Mouse (Mus musculus): ENCODE measurements around the gene Olfr961. TPM values are rescaled to one million over a fixed set of nuclear protein-coding genes. Genes with fewer than 3 reads are reported as not detected.

The Olfr961 gene
- polyA plus RNA-seq, 1 experiment, result not detected

- Histone ChIP-seq H3K4me3 (ENCODE audit: insufficient read depth, poor library complexity, severe bottlenecking) (no peak overlapping the region), H3K36me3 (ENCODE audit: control insufficient read depth, insufficient read depth) (no peaks in the 10 kb centered on the region), H3K79me2 (ENCODE audit: control insufficient read depth, insufficient read depth) (no peaks in the 10 kb centered on the region), H3K27me3 (ENCODE audit: control insufficient read depth, insufficient read depth, insufficient read length) (no peaks in the 10 kb centered on the region), H3ac (ENCODE audit: control insufficient read depth, insufficient read length, low read depth) (no peak overlapping the region), H3K79me3 (ENCODE audit: low read depth) (no peaks in the 10 kb centered on the region)
- no peak for TF ChIP-seq MYOD1 (IDR thresholded peaks at IDR 0.05; ENCODE audit: control insufficient read depth, insufficient read length, low read depth)
- TF ChIP-seq MYOG (IDR thresholded peaks at IDR 0.05; ENCODE audit: control insufficient read depth, extremely low read depth, insufficient read length), result no peak
- TF ChIP-seq FOSL1 (IDR thresholded peaks at IDR 0.05; ENCODE audit: insufficient read depth, low read length, poor library complexity, severe bottlenecking), result no peak
- TF ChIP-seq CEBPB (IDR thresholded peaks at IDR 0.05; ENCODE audit: low read depth), result no peak
- no peak for TF ChIP-seq CTCF (IDR thresholded peaks at IDR 0.05; ENCODE audit: control insufficient read depth, insufficient read depth, insufficient read length)
- no peak for TF ChIP-seq MAX (IDR thresholded peaks at IDR 0.05)
- TF ChIP-seq USF1 (IDR thresholded peaks at IDR 0.05; ENCODE audit: low read depth), result no peak
These were observed 10.8 kb upstream of the Olfr961 start for GRCm38 (mm10) chr9:39633913-39634594.

GRCm38 (mm10) chr9:39647382-39647781 lies 2.5 kb downstream of the Olfr961 start:
- TF ChIP-seq MYOD1 (IDR thresholded peaks at IDR 0.05; ENCODE audit: control insufficient read depth, insufficient read length, low read depth) (no peak), FOSL1 (IDR thresholded peaks at IDR 0.05; ENCODE audit: insufficient read depth, low read length, poor library complexity, severe bottlenecking) (no peak), CEBPB (IDR thresholded peaks at IDR 0.05; ENCODE audit: low read depth) (no peak), MAX (IDR thresholded peaks at IDR 0.05) (no peak), MYOG (IDR thresholded peaks at IDR 0.05; ENCODE audit: control insufficient read depth, extremely low read depth, insufficient read length) (no peak), USF1 (IDR thresholded peaks at IDR 0.05; ENCODE audit: low read depth) (no peak), CTCF (IDR thresholded peaks at IDR 0.05; ENCODE audit: control insufficient read depth, insufficient read depth, insufficient read length) (no peak)
- Histone ChIP-seq H3K27me3 (ENCODE audit: control insufficient read depth, insufficient read depth, insufficient read length) (no peaks in the 10 kb centered on the region), H3ac (ENCODE audit: control insufficient read depth, insufficient read length, low read depth) (no peak overlapping the region), H3K79me2 (ENCODE audit: control insufficient read depth, insufficient read depth) (no peaks in the 10 kb centered on the region), H3K4me3 (ENCODE audit: insufficient read depth, poor library complexity, severe bottlenecking) (no peak overlapping the region), H3K79me3 (ENCODE audit: low read depth) (no peaks in the 10 kb centered on the region), H3K36me3 (ENCODE audit: control insufficient read depth, insufficient read depth) (no peaks in the 10 kb centered on the region)

- no peaks in the 10 kb centered on the region for H3K79me3 ChIP-seq (ENCODE audit: low read depth)
- H3K79me2 ChIP-seq (ENCODE audit: control insufficient read depth, insufficient read depth), result no peaks in the 10 kb centered on the region
- no peaks in the 10 kb centered on the region for H3K27me3 ChIP-seq (ENCODE audit: control insufficient read depth, insufficient read depth, insufficient read length)
- TF ChIP-seq CEBPB (IDR thresholded peaks at IDR 0.05; ENCODE audit: low read depth) (no peak), MAX (IDR thresholded peaks at IDR 0.05) (no peak), MYOG (IDR thresholded peaks at IDR 0.05; ENCODE audit: control insufficient read depth, extremely low read depth, insufficient read length) (no peak), USF1 (IDR thresholded peaks at IDR 0.05; ENCODE audit: low read depth) (no peak), CTCF (IDR thresholded peaks at IDR 0.05; ENCODE audit: control insufficient read depth, insufficient read depth, insufficient read length) (no peak), FOSL1 (IDR thresholded peaks at IDR 0.05; ENCODE audit: insufficient read depth, low read length, poor library complexity, severe bottlenecking) (no peak), MYOD1 (IDR thresholded peaks at IDR 0.05; ENCODE audit: control insufficient read depth, insufficient read length, low read depth) (no peak)
- no peaks in the 10 kb centered on the region for H3K36me3 ChIP-seq (ENCODE audit: control insufficient read depth, insufficient read depth)
- no peak overlapping the region for H3ac ChIP-seq (ENCODE audit: control insufficient read depth, insufficient read length, low read depth)
- no peak overlapping the region for H3K4me3 ChIP-seq (ENCODE audit: insufficient read depth, poor library complexity, severe bottlenecking)
These were observed 10.0 kb downstream of the Olfr961 start for GRCm38 (mm10) chr9:39654756-39655396.

- Histone ChIP-seq H3ac (ENCODE audit: control insufficient read depth, insufficient read length, low read depth) (no peak within 1 kb of the TSS), H3K27me3 (ENCODE audit: control insufficient read depth, insufficient read depth, insufficient read length) (no peaks in the 10 kb centered on the region), H3K36me3 (ENCODE audit: control insufficient read depth, insufficient read depth) (no peaks in the 10 kb centered on the region), H3K4me3 (ENCODE audit: insufficient read depth, poor library complexity, severe bottlenecking) (no peak within 1 kb of the TSS), H3K79me2 (ENCODE audit: control insufficient read depth, insufficient read depth) (no peaks in the 10 kb centered on the region), H3K79me3 (ENCODE audit: low read depth) (no peaks in the 10 kb centered on the region)
- TF ChIP-seq MYOG (IDR thresholded peaks at IDR 0.05; ENCODE audit: control insufficient read depth, extremely low read depth, insufficient read length), result no peak
- no peak for TF ChIP-seq USF1 (IDR thresholded peaks at IDR 0.05; ENCODE audit: low read depth)
- TF ChIP-seq FOSL1 (IDR thresholded peaks at IDR 0.05; ENCODE audit: insufficient read depth, low read length, poor library complexity, severe bottlenecking), result no peak
- no peak for TF ChIP-seq CEBPB (IDR thresholded peaks at IDR 0.05; ENCODE audit: low read depth)
- TF ChIP-seq CTCF (IDR thresholded peaks at IDR 0.05; ENCODE audit: control insufficient read depth, insufficient read depth, insufficient read length), result no peak
- TF ChIP-seq MYOD1 (IDR thresholded peaks at IDR 0.05; ENCODE audit: control insufficient read depth, insufficient read length, low read depth), result no peak
- no peak for TF ChIP-seq MAX (IDR thresholded peaks at IDR 0.05)
These were observed 22.0 kb downstream of the Olfr961 start, which contains the start of gene Olfr963 for GRCm38 (mm10) chr9:39666905-39667304. Olfr963 (plus strand) TSS chr9:39667205.

- Histone ChIP-seq H3K27me3 (ENCODE audit: control insufficient read depth, insufficient read depth, insufficient read length) (no peaks in the 10 kb centered on the region), H3K79me2 (ENCODE audit: control insufficient read depth, insufficient read depth) (no peaks in the 10 kb centered on the region), H3K36me3 (ENCODE audit: control insufficient read depth, insufficient read depth) (no peaks in the 10 kb centered on the region), H3K4me3 (ENCODE audit: insufficient read depth, poor library complexity, severe bottlenecking) (no peak overlapping the region), H3K79me3 (ENCODE audit: low read depth) (no peaks in the 10 kb centered on the region), H3ac (ENCODE audit: control insufficient read depth, insufficient read length, low read depth) (no peak overlapping the region)
- TF ChIP-seq USF1 (IDR thresholded peaks at IDR 0.05; ENCODE audit: low read depth), result no peak
- TF ChIP-seq CTCF (IDR thresholded peaks at IDR 0.05; ENCODE audit: control insufficient read depth, insufficient read depth, insufficient read length), result no peak
- no peak for TF ChIP-seq FOSL1 (IDR thresholded peaks at IDR 0.05; ENCODE audit: insufficient read depth, low read length, poor library complexity, severe bottlenecking)
- no peak for TF ChIP-seq MYOG (IDR thresholded peaks at IDR 0.05; ENCODE audit: control insufficient read depth, extremely low read depth, insufficient read length)
- TF ChIP-seq CEBPB (IDR thresholded peaks at IDR 0.05; ENCODE audit: low read depth), result no peak
- no peak for TF ChIP-seq MYOD1 (IDR thresholded peaks at IDR 0.05; ENCODE audit: control insufficient read depth, insufficient read length, low read depth)
- TF ChIP-seq MAX (IDR thresholded peaks at IDR 0.05), result no peak
These were observed 24.8 kb downstream of the Olfr961 start for GRCm38 (mm10) chr9:39669723-39670122.
